Mouse (Mus musculus) CH12F3 (cell line): ENCODE data around the gene Bcam.

Source experiments
- in situ Hi-C: fragments of 300-500 bp; cut with MboI; formaldehyde crosslinking; loops from 2 replicates; pipeline ENCODE4 v1.14.3; 2020; ENCODE audit warnings: low sequenced_read_pairs

The Bcam gene

GRCm38 (mm10) chr7:19785874-19786458 is 15.2 kb upstream of the Bcam start:
- in situ Hi-C loops, result no loop called here

GRCm38 (mm10) chr7:19784764-19785535 is 14.1 kb upstream of the Bcam start:
- in situ Hi-C loops, result no loop called here

GRCm38 (mm10) chr7:19783630-19784029 is 12.8 kb upstream of the Bcam start:
- in situ Hi-C loops, result no loop called here

GRCm38 (mm10) chr7:19782645-19783044 is 11.8 kb upstream of the Bcam start:
- in situ Hi-C loops, result no loop called here

GRCm38 (mm10) chr7:19781741-19782140 is 10.9 kb upstream of the Bcam start:
- in situ Hi-C loops, result no loop called here

- in situ Hi-C loops, result no loop called here
These were observed 9.1 kb upstream of the Bcam start for GRCm38 (mm10) chr7:19779903-19780302.

- in situ Hi-C loops, result no loop called here
These were observed 7.8 kb upstream of the Bcam start for GRCm38 (mm10) chr7:19778645-19779044.

GRCm38 (mm10) chr7:19777049-19777723 is 6.4 kb upstream of the Bcam start:
- in situ Hi-C loops, result no loop called here

- in situ Hi-C loops, result no loop called here
These were observed 866 bp upstream of the Bcam start for GRCm38 (mm10) chr7:19771682-19772081.

- in situ Hi-C loops, result no loop called here
These were observed 451 bp downstream of the Bcam start for GRCm38 (mm10) chr7:19770375-19770754.

GRCm38 (mm10) chr7:19769434-19770374 is 1.1 kb downstream of the Bcam start:
- in situ Hi-C loops, result no loop called here

GRCm38 (mm10) chr7:19769001-19769400 is 1.8 kb downstream of the Bcam start:
- in situ Hi-C loops, result no loop called here

GRCm38 (mm10) chr7:19768251-19768650 is 2.6 kb downstream of the Bcam start:
- in situ Hi-C loops, result no loop called here

GRCm38 (mm10) chr7:19764581-19764980 is 6.2 kb downstream of the Bcam start:
- in situ Hi-C loops, result no loop called here

- in situ Hi-C loops, result no loop called here
These were observed 6.9 kb downstream of the Bcam start for GRCm38 (mm10) chr7:19763829-19764477.

- in situ Hi-C loops, result no loop called here
These were observed 8.5 kb downstream of the Bcam start for GRCm38 (mm10) chr7:19762283-19762682.

GRCm38 (mm10) chr7:19760021-19760420 is 10.8 kb downstream of the Bcam start:
- in situ Hi-C loops, result no loop called here

GRCm38 (mm10) chr7:19758623-19759022 is 12.2 kb downstream of the Bcam start:
- in situ Hi-C loops, result no loop called here

- in situ Hi-C loops, result no loop called here
These were observed 14.7 kb downstream of the Bcam start for GRCm38 (mm10) chr7:19755851-19756786.
